Mouse (Mus musculus) limb, embryonic 11.5 days (tissue): Measurements from ENCODE around the gene Nsl1. TPM values are rescaled to one million over a fixed set of nuclear protein-coding genes. Genes with fewer than 3 reads are reported as not detected.
A peak's percentile ranks its signal among the peaks of the same experiment; 100 is the strongest.
"Not testable (repeated sequence)": the region's sequence is repeated elsewhere in the genome, so short reads cannot be mapped to it uniquely, and the experiment has no call there.

Source experiments
- ATAC-seq: fragments of 200-750 bp; cut with Nextera tagmentation; 2 replicates; pipeline ENCODE4 v1.8.0; 2017; ENCODE audit warnings: low read depth; ENCODE audit not compliant: insufficient number of reproducible peaks, low FRiP score, low TSS enrichment
- DNase-seq: peaks from one replicate; pipeline ENCODE4 v3.0.0-alpha.2; 2015; ENCODE audit warnings: low spot score
- H3K27ac ChIP-seq: fragments of 300-500 bp; sonication (generic); replicated peaks from 2 replicates; pipeline ENCODE4 v1.5.1; 2014; ENCODE audit warnings: low read depth, mild to moderate bottlenecking, low read length
- H3K27me3 ChIP-seq: fragments of 300-500 bp; sonication (generic); 2 replicates; pipeline ENCODE4 v1.6.1; 2014; ENCODE audit warnings: mild to moderate bottlenecking, low read length, mixed read lengths; ENCODE audit not compliant: control insufficient read depth, insufficient read depth
- H3K36me3 ChIP-seq: fragments of 300-500 bp; sonication (generic); 2 replicates; pipeline ENCODE4 v1.6.1; 2014; ENCODE audit warnings: mild to moderate bottlenecking, low read length, moderate library complexity, mixed read lengths; ENCODE audit not compliant: control insufficient read depth, insufficient read depth
- H3K4me1 ChIP-seq: fragments of 300-500 bp; sonication (generic); 2 replicates; pipeline ENCODE4 v1.6.1; 2014; ENCODE audit warnings: low read length, mixed read lengths; ENCODE audit not compliant: control insufficient read depth, insufficient read depth
- H3K4me2 ChIP-seq: fragments of 300-500 bp; sonication (generic); 2 replicates; pipeline ENCODE4 v1.6.1; 2014; ENCODE audit warnings: low read depth, mild to moderate bottlenecking, moderate library complexity; ENCODE audit not compliant: severe bottlenecking
- H3K4me3 ChIP-seq: fragments of 300-500 bp; sonication (generic); 2 replicates; pipeline ENCODE4 v1.5.1; 2014; ENCODE audit warnings: low read depth, low read length
- H3K9ac ChIP-seq: fragments of 300-500 bp; sonication (generic); 2 replicates; pipeline ENCODE4 v1.6.1; 2014; ENCODE audit warnings: mild to moderate bottlenecking, low read length
- H3K9me3 ChIP-seq: fragments of 300-500 bp; sonication (generic); 2 replicates; pipeline ENCODE4 v1.6.1; 2016; ENCODE audit warnings: low read length; ENCODE audit not compliant: control insufficient read depth
- WGBS: fragments of 180-500 bp; shearing (Covaris S2); extraction: QIAGEN DNeasy Blood & Tissue Kit; methylation state at CpG from one replicate; pipeline ENCODE4 v1.1.7; 2014; 5-methylcytosine and 5-hydroxymethylcytosine counted together
- polyA plus RNA-seq: library from polyadenylated mRNA; unstranded; fragments of >200 nt; fragmentation: Nextera tagmentation; extraction: Ambion mirVana; gene quantifications from 2 replicates; pipeline ENCODE4 v1.2.1, GENCODE M21; 2014

The Nsl1 gene
- polyA plus RNA-seq: 28.6 and 35.5 TPM in 2 replicates

DNA sequence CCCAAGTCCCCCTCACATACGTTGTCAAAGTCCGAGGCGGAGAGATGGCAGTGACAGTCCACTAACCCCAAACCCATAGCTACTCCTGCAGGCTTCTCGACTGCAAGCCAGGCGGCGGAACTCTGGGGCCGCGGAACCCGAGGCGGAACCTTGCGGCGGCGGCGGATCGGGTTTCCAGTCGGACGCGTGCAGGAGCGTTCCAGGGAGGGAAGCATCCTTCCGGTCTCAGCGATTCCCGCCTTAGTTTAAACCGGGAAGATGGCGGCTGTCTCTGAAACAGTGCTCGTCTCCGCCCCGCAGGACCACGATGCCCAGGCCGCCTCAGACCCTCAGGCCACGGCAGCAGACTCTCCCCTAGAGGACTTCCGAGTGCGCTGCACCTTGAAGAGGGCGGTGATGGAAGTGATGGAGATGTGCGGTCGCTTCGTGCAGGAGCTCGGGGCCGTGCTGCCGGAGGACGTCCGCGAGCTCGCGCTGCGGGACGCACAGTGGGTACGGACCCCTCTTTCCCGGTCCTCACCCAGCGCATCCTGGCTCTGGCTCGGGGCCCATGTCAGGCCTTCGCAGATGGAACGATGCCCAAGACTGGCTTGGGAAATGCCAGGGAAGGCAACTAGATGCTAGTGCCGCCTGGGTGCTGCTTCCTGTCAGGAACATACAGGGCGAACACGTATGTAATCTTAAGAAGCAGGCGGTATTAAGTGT lies at the start of gene Nsl1, which contains the start of gene Tatdn3:
Gene Nsl1, plus strand, starts transcription at position 232 of the 705 bp plus-strand sequence.
Gene Tatdn3, minus strand, starts transcription at position 152 of the 705 bp plus-strand sequence.
- peaks cover 3% of the 10 kb centered on the region; the same call in 1 of the 2 replicates for H3K36me3 ChIP-seq
- H3K4me2 ChIP-seq: peak within 1 kb of the TSS; percentile 52
- H3K4me1 ChIP-seq: peaks cover 6% of the 10 kb centered on the region; the same call in 1 of the 2 replicates
- H3K9ac ChIP-seq: peak within 1 kb of the TSS; percentile 87
- under 1% methylated on average over 56 of the region's 56 CpGs for WGBS
- H3K27me3 ChIP-seq: no peaks in the 10 kb centered on the region
- ATAC-seq: peak; percentile 92
- no peaks in the 10 kb centered on the region for H3K9me3 ChIP-seq
- DNase-seq: peak; percentile 94
- peak within 1 kb of the TSS; percentile 98 for H3K4me3 ChIP-seq
- no peak within 1 kb of the TSS for H3K27ac ChIP-seq

DNA sequence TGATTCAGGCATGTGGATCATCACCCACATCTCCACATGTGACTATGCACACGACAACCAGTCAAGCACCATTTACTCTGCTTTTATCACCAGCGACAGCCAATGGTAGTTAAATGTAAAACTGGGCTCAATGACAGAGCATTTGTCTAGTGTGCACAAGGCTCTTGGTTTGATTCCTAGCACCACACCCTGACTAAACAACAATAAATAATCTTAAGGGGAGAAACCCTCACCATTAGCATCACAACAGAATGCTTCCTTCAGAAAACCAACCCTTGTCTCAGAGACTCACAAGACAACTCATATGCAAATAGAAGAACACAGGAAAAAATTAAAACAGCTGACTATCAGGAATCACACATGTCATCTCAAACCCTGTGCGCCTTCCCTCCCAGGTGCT lies 48.5 kb upstream of the Nsl1 start:
- Histone ChIP-seq H3K27me3 (no peaks in the 10 kb centered on the region), H3K27ac (no peak overlapping the region), H3K4me1 (no peaks in the 10 kb centered on the region), H3K4me2 (no peak overlapping the region), H3K36me3 (peaks cover 2% of the 10 kb centered on the region; the same call in 1 of the 2 replicates), H3K4me3 (no peak overlapping the region), H3K9ac (no peak overlapping the region), H3K9me3 (no peaks in the 10 kb centered on the region)
- WGBS: 95% methylated on average over 3 of the region's 3 CpGs
- ATAC-seq (no peak), DNase-seq (no peak)

DNA sequence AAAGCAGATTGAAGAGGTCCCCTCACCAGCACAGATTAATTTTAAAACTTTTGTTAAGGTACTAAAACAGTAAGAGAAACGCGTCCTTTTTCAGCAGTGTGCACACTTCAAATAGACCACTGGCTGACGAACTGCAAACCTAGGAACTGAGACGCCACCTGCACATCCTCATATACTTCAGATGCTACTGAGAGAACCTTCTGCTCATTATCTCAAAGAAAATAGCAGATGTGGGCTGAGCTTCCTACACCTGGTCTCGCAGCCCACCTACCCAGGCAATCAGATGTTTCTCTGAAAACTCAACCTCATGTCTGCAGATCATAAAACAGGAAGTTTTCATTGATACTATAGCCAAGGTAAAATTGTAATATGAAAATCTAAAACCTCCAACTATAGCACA lies 43.0 kb upstream of the Nsl1 start:
- 90% methylated on average over 5 of the region's 5 CpGs for WGBS
- Histone ChIP-seq H3K4me3 (no peak overlapping the region), H3K4me1 (no peaks in the 10 kb centered on the region), H3K36me3 (no peaks in the 10 kb centered on the region), H3K27ac (no peak overlapping the region), H3K9me3 (no peaks in the 10 kb centered on the region), H3K9ac (no peak overlapping the region), H3K27me3 (no peaks in the 10 kb centered on the region), H3K4me2 (no peak overlapping the region)
- DNase-seq (no peak), ATAC-seq (no peak)

DNA sequence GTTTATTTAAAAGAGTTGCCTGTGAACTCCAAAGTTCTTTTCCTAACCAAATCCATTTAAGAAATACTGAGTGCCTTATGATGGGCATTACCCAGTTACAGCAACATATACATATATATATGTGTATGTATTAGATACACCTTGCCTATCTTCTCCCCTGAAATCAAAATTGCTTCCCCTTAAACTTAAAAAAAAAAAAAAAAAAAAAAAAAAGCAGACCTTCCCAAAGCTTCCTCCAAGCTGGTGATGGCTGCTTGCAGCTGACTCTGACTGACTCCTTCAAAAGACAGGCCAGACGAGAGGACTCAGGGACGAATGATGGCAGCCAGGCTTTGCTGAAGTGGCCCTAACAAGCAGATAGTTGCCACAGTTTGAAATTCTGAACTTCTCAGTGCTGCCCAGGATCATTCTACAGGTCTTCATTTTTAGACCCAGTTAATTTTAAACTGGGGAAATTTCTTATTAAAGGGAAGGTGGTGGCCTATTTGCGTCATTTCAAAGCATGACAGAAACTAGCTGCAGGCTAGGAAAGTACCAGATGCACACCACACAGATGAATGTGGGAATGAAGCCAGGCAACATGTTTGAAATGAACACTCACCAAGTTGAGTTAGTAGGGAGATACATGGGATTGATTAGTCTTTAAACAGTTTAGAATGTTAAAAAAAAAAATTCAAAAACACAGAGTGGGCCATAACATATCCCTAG lies 42.4 kb upstream of the Nsl1 start:
- Histone ChIP-seq H3K9me3 (no peaks in the 10 kb centered on the region), H3K27ac (no peak overlapping the region), H3K4me1 (no peaks in the 10 kb centered on the region), H3K27me3 (no peaks in the 10 kb centered on the region), H3K9ac (no peak overlapping the region), H3K36me3 (no peaks in the 10 kb centered on the region), H3K4me3 (no peak overlapping the region), H3K4me2 (no peak overlapping the region)
- ATAC-seq: no peak
- WGBS: 82% methylated on average over 3 of the region's 3 CpGs
- DNase-seq: no peak

DNA sequence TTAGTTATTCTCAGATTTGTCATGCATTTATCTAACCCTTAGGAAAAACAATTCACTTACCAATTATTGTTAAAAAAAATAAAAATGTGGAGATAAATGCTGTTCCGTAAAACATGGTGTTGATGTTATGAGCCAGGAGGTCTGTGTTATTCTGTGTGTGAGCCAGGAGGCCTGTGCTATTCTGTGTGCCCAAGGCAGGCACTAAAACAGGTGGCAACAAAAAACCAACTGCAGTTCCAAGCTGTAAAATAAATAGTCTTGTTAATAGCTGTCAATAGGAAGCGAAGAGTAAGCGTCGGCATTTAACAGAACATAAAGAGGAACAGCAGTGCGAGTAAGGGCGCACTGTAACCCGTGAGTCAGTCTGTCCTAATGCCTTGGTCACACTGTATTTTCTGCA lies 41.8 kb upstream of the Nsl1 start:
- Histone ChIP-seq H3K4me1 (no peaks in the 10 kb centered on the region), H3K9ac (no peak overlapping the region), H3K27ac (no peak overlapping the region), H3K36me3 (no peaks in the 10 kb centered on the region), H3K4me2 (no peak overlapping the region), H3K4me3 (no peak overlapping the region), H3K27me3 (no peaks in the 10 kb centered on the region), H3K9me3 (no peaks in the 10 kb centered on the region)
- DNase-seq: no peak
- ATAC-seq: no peak
- 76% methylated on average over 7 of the region's 7 CpGs for WGBS

DNA sequence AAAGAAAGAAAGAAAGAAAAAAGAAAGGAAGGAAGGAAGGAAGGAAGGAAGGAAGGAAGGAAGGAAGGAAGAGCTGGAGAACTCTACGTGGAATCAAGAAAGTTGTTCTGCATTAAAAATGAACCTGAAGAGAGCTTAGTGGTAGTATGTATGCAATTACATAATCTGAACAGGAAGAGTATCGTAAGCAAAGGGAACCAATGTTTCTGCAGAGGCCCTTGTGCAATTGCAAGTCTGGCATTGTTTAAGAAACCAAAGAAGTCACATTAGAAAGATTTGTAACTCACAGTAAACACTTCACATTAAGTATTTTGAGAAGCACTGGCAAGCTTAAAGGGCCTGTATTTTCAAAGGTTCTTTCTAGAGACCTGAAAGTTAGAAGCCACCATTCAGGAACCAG lies 39.7 kb upstream of the Nsl1 start:
- Histone ChIP-seq H3K4me2 (no peak overlapping the region), H3K9ac (no peak overlapping the region), H3K4me1 (0 out of 2 replicates have a peak, but pooled peaks cover 5% of the 10 kb centered on the region), H3K36me3 (no peaks in the 10 kb centered on the region), H3K27me3 (no peaks in the 10 kb centered on the region), H3K27ac (no peak overlapping the region), H3K4me3 (no peak overlapping the region), H3K9me3 (no peaks in the 10 kb centered on the region)
- no peak for DNase-seq
- ATAC-seq: no peak
- 81% methylated on average over 2 of the region's 2 CpGs for WGBS

DNA sequence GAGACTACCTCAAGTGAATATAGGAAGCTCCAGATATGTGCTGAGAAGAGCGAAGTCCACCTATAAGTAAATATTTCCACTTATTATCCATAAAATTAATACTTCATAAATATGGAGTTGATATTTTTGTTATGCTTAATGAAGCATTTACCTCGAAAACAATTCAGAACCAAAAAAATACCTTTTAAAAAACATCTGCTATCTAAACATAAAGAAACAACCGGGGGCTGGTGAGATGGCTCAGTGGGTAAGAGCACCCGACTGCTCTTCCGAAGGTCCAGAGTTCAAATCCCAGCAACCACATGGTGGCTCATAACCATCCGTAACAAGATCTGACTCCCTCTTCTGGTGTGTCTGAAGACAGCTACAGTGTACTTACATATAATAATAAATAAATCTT lies 39.0 kb upstream of the Nsl1 start:
- H3K36me3 ChIP-seq, H3K27ac ChIP-seq, H3K9me3 ChIP-seq, H3K27me3 ChIP-seq, H3K4me3 ChIP-seq, H3K4me1 ChIP-seq, DNase-seq, H3K9ac ChIP-seq, ATAC-seq, H3K4me2 ChIP-seq: not testable (repeated sequence)
- 95% methylated on average over 5 of the region's 6 CpGs for WGBS

DNA sequence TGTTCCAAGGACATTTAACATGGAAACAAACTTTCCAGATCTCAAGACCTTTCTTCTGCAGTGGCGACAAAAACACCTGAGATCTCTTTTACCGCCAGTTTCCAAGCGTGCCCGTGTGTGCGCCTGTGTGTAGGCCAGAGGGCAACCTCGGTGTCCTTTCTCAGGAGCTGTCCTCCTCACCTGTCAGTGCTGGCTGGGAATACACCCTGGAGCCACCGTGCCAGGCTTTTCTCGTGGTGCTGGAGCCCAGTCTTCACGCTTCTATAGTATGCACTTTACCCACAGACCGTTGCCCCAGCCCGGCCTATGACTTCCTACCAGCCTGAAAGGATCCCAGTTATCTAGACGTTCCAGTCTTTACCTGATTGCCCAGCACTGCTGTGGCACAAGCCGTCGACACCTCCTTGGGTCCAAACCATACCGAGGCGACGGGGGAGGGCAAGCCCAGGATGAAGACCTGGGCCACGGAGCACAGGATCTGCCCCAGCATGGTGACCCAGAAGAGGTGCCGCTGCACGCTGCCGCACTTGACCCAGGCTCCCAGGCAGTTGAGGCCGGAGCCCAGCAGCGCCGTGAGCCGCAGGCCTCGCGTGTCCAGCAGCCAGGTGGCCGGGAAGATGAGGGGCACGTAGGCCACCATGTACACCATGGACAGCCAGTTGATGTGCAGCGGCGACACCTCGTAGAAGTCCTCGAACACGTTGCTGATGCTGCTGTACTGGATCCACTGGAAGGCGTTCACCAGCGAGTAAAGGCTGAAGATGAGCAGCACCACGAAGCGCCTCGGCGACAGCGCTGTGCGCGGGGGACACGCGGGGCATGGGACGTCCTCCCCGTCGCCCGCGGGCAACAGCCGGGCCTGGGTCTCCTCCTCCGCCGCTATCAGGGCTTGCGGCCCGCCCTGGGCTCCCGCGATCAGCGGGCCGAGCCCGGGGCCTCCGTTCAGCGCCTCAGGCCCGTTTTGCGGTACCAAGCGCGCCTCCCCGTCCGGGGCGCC lies 37.5 kb upstream of the Nsl1 start:
- no peaks in the 10 kb centered on the region for H3K27me3 ChIP-seq
- WGBS: 3% methylated on average over 69 of the region's 69 CpGs

More for the DNA sequence above, 37.5 kb upstream of the Nsl1 start:
- Histone ChIP-seq H3K4me1 (0 out of 2 replicates have a peak, but pooled peaks cover 5% of the 10 kb centered on the region), H3K9ac (peak overlapping the region; percentile 82), H3K4me2 (peak overlapping the region; percentile 93), H3K4me3 (peak overlapping the region; percentile 74), H3K27ac (no peak overlapping the region; the same call in 1 of the 2 replicates), H3K9me3 (no peaks in the 10 kb centered on the region), H3K36me3 (no peaks in the 10 kb centered on the region)
- peak; percentile 67 for DNase-seq
- peak; percentile 6 for ATAC-seq
